Mouse (Mus musculus): Measurements from ENCODE around the gene Fmo6.

The Fmo6 gene

GRCm38 (mm10) chr1:162912085-162912484 lies 25.2 kb downstream of the Fmo6 start:
- no peak for DNase-seq

- DNase-seq = no peak
Observed at GRCm38 (mm10) chr1:162901879-162902278, 35.4 kb downstream of the Fmo6 start.

- no peak for DNase-seq
Observed at GRCm38 (mm10) chr1:162897838-162898811, 39.2 kb downstream of the Fmo6 start, which contains the start of gene Fmo2. TSS of gene Fmo2 (minus strand) at chr1:162898726.

- DNase-seq = peak; percentile 77
Observed at GRCm38 (mm10) chr1:162895900-162896299, 41.4 kb downstream of the Fmo6 start.

GRCm38 (mm10) chr1:162893014-162893413 lies 44.3 kb downstream of the Fmo6 start:
- no peak for DNase-seq

- DNase-seq = no peak
Observed at GRCm38 (mm10) chr1:162891980-162892451, 45.3 kb downstream of the Fmo6 start.

- no peak for DNase-seq
Observed at GRCm38 (mm10) chr1:162888646-162889045, 48.7 kb downstream of the Fmo6 start.

- no peak for DNase-seq
Observed at GRCm38 (mm10) chr1:162887644-162888043, 49.7 kb downstream of the Fmo6 start.

- DNase-seq = no peak
Observed at GRCm38 (mm10) chr1:162886138-162886816, 51.0 kb downstream of the Fmo6 start.

- DNase-seq = no peak
Observed at GRCm38 (mm10) chr1:162882681-162883080, 54.6 kb downstream of the Fmo6 start.

- DNase-seq = peak; percentile 58
Observed at GRCm38 (mm10) chr1:162879595-162880369, 57.5 kb downstream of the Fmo6 start.

GRCm38 (mm10) chr1:162875091-162875490 lies 62.2 kb downstream of the Fmo6 start:
- DNase-seq = no peak

GRCm38 (mm10) chr1:162871701-162872311 lies 65.5 kb downstream of the Fmo6 start:
- DNase-seq = no peak

- DNase-seq = no peak
Observed at GRCm38 (mm10) chr1:162870978-162871377, 66.3 kb downstream of the Fmo6 start.

- no peak for DNase-seq
Observed at GRCm38 (mm10) chr1:162867396-162867795, 69.9 kb downstream of the Fmo6 start.

Measured in right cerebral cortex, postnatal 14 days (tissue).